Mouse (Mus musculus) limb, embryonic 15.5 days (tissue): ENCODE measurements around the gene Fancf. TPM values are rescaled to one million over a fixed set of nuclear protein-coding genes. Genes with fewer than 3 reads are reported as not detected.

Source experiments
- ATAC-seq: fragments of 200-750 bp; cut with Nextera tagmentation; 2 replicates; pipeline ENCODE4 v1.8.0; 2017; ENCODE audit warnings: low read depth, moderate TSS enrichment; ENCODE audit not compliant: insufficient number of reproducible peaks, low FRiP score, low TSS enrichment
- H3K27ac ChIP-seq: fragments of 300-500 bp; sonication (generic); 2 replicates; pipeline ENCODE4 v1.5.1; 2015; ENCODE audit warnings: moderate library complexity, mild to moderate bottlenecking, inconsistent platforms
- H3K27me3 ChIP-seq: fragments of 300-500 bp; sonication (generic); 2 replicates; pipeline ENCODE4 v1.6.1; 2015; ENCODE audit warnings: inconsistent platforms
- H3K36me3 ChIP-seq: fragments of 300-500 bp; sonication (generic); 2 replicates; pipeline ENCODE4 v1.6.1; 2015; ENCODE audit warnings: inconsistent platforms
- H3K4me1 ChIP-seq: fragments of 300-500 bp; sonication (generic); 2 replicates; pipeline ENCODE4 v1.6.1; 2015; ENCODE audit warnings: inconsistent platforms
- H3K4me2 ChIP-seq: fragments of 300-500 bp; sonication (generic); 2 replicates; pipeline ENCODE4 v1.6.1; 2015; ENCODE audit warnings: mild to moderate bottlenecking, inconsistent platforms
- H3K4me3 ChIP-seq: fragments of 300-500 bp; sonication (generic); 2 replicates; pipeline ENCODE4 v1.5.1; 2015; ENCODE audit warnings: mild to moderate bottlenecking, inconsistent platforms
- H3K9ac ChIP-seq: fragments of 300-500 bp; sonication (generic); 2 replicates; pipeline ENCODE4 v1.6.1; 2015; ENCODE audit warnings: inconsistent platforms
- H3K9me3 ChIP-seq: fragments of 300-500 bp; sonication (generic); 2 replicates; pipeline ENCODE4 v1.6.1; 2016; ENCODE audit warnings: inconsistent platforms
- WGBS: fragments of 180-500 bp; shearing (Covaris S2); methylation state at CpG from one replicate; pipeline ENCODE4 v1.1.7; 2015; 5-methylcytosine and 5-hydroxymethylcytosine counted together
- polyA plus RNA-seq: library from polyadenylated mRNA; unstranded; fragments of >200 nt; fragmentation: Nextera tagmentation; extraction: Ambion mirVana; gene quantifications from 2 replicates; pipeline ENCODE4 v1.2.1, GENCODE M21; 2015

The Fancf gene
- polyA plus RNA-seq, 1 experiment from 2014 or later = 15.3 TPM

- H3K36me3 ChIP-seq = no peaks in the 10 kb centered on the region
- peak overlapping the region; percentile 48 for H3K9ac ChIP-seq
- ATAC-seq = peak; percentile 84
- H3K4me3 ChIP-seq = peak overlapping the region; percentile 54
- H3K27me3 ChIP-seq = no peaks in the 10 kb centered on the region
- H3K9me3 ChIP-seq = no peaks in the 10 kb centered on the region
- peak overlapping the region; percentile 98 for H3K27ac ChIP-seq
- peak overlapping the region; percentile 82 for H3K4me2 ChIP-seq
- WGBS = 0% methylated on average over 8 of the region's 8 CpGs
- H3K4me1 ChIP-seq = peaks cover 10% of the 10 kb centered on the region
Observed at GRCm38 (mm10) chr7:51878730-51879129, 16.7 kb upstream of the Fancf start.

- Histone ChIP-seq H3K9me3 (no peaks in the 10 kb centered on the region), H3K4me1 (peaks cover 10% of the 10 kb centered on the region), H3K27me3 (no peaks in the 10 kb centered on the region), H3K4me3 (no peak overlapping the region), H3K36me3 (no peaks in the 10 kb centered on the region), H3K27ac (no peak overlapping the region), H3K4me2 (no peak overlapping the region), H3K9ac (no peak overlapping the region)
- ATAC-seq = no peak
Observed at GRCm38 (mm10) chr7:51876316-51876715, 14.2 kb upstream of the Fancf start.

GRCm38 (mm10) chr7:51872597-51872996 lies 10.5 kb upstream of the Fancf start:
- Histone ChIP-seq H3K4me1 (no peaks in the 10 kb centered on the region), H3K27ac (no peak overlapping the region), H3K9ac (no peak overlapping the region), H3K4me3 (no peak overlapping the region), H3K36me3 (no peaks in the 10 kb centered on the region), H3K9me3 (no peaks in the 10 kb centered on the region), H3K27me3 (no peaks in the 10 kb centered on the region), H3K4me2 (no peak overlapping the region)
- ATAC-seq = no peak

GRCm38 (mm10) chr7:51872041-51872440 lies 10.0 kb upstream of the Fancf start:
- ATAC-seq = no peak
- H3K27ac ChIP-seq = no peak overlapping the region
- no peak overlapping the region for H3K9ac ChIP-seq
- H3K4me2 ChIP-seq = no peak overlapping the region
- H3K4me1 ChIP-seq = 0 out of 2 replicates have a peak, but pooled peaks cover 3% of the 10 kb centered on the region
- H3K27me3 ChIP-seq = no peaks in the 10 kb centered on the region
- H3K36me3 ChIP-seq = no peaks in the 10 kb centered on the region
- WGBS = 96% methylated on average over 1 of the region's 1 CpGs
- no peak overlapping the region for H3K4me3 ChIP-seq
- H3K9me3 ChIP-seq = no peaks in the 10 kb centered on the region

GRCm38 (mm10) chr7:51867983-51868382 lies 5.9 kb upstream of the Fancf start:
- 79% methylated on average over 1 of the region's 1 CpGs for WGBS
- no peak for ATAC-seq

GRCm38 (mm10) chr7:51865336-51865735 lies 3.3 kb upstream of the Fancf start:
- no peak overlapping the region for H3K4me2 ChIP-seq
- no peaks in the 10 kb centered on the region for H3K36me3 ChIP-seq
- peaks cover 24% of the 10 kb centered on the region for H3K4me1 ChIP-seq
- no peak for ATAC-seq
- H3K27me3 ChIP-seq = no peaks in the 10 kb centered on the region
- H3K9me3 ChIP-seq = no peaks in the 10 kb centered on the region
- whole genome bisulfite sequencing = 38% methylated on average over 1 of the region's 1 CpGs
- H3K9ac ChIP-seq = no peak overlapping the region
- H3K27ac ChIP-seq = peak overlapping the region; percentile 50; the same call in 1 of the 2 replicates
- H3K4me3 ChIP-seq = no peak overlapping the region

More at GRCm38 (mm10) chr7:51867983-51868382, 5.9 kb upstream of the Fancf start:
- Histone ChIP-seq H3K9ac (no peak overlapping the region), H3K4me3 (no peak overlapping the region), H3K27ac (no peak overlapping the region), H3K27me3 (no peaks in the 10 kb centered on the region), H3K9me3 (no peaks in the 10 kb centered on the region), H3K4me1 (peaks cover 13% of the 10 kb centered on the region), H3K4me2 (no peak overlapping the region), H3K36me3 (no peaks in the 10 kb centered on the region)

- H3K9me3 ChIP-seq = no peaks in the 10 kb centered on the region
- no peaks in the 10 kb centered on the region for H3K27me3 ChIP-seq
- no peak overlapping the region for H3K27ac ChIP-seq
- no peak for ATAC-seq
- WGBS = 53% methylated on average over 3 of the region's 3 CpGs
- peak overlapping the region; percentile 79 for H3K4me3 ChIP-seq
- H3K4me2 ChIP-seq = peak overlapping the region; percentile 82
- H3K4me1 ChIP-seq = peaks cover 24% of the 10 kb centered on the region
- peaks cover 6% of the 10 kb centered on the region; the same call in 1 of the 2 replicates for H3K36me3 ChIP-seq
- H3K9ac ChIP-seq = no peak overlapping the region
Observed at GRCm38 (mm10) chr7:51862842-51863241, 775 bp upstream of the Fancf start.

GRCm38 (mm10) chr7:51861250-51862096 lies 594 bp downstream of the Fancf start, which contains the start of gene Gas2:
TSS of gene Gas2 (plus strand) at chr7:51862015.
- WGBS = 8% methylated on average over 80 of the region's 105 CpGs
- H3K4me3 ChIP-seq = peak within 1 kb of the TSS; percentile 79
- H3K4me2 ChIP-seq = peak within 1 kb of the TSS; percentile 82
- H3K9ac ChIP-seq = peak within 1 kb of the TSS; percentile 94
- peak within 1 kb of the TSS; percentile 99 for H3K27ac ChIP-seq
- H3K27me3 ChIP-seq = no peaks in the 10 kb centered on the region
- H3K4me1 ChIP-seq = peaks cover 21% of the 10 kb centered on the region
- H3K36me3 ChIP-seq = peaks cover 6% of the 10 kb centered on the region; the same call in 1 of the 2 replicates
- H3K9me3 ChIP-seq = no peaks in the 10 kb centered on the region
- peak; percentile 84 for ATAC-seq

- H3K4me2 ChIP-seq = no peak overlapping the region
- H3K27ac ChIP-seq = 0 out of 2 replicates have a peak overlapping the region, but pooled peaks have one; percentile 40
- WGBS = 67% methylated on average over 5 of the region's 5 CpGs
- no peak for ATAC-seq
- H3K36me3 ChIP-seq = no peaks in the 10 kb centered on the region
- no peak overlapping the region for H3K4me3 ChIP-seq
- H3K9me3 ChIP-seq = no peaks in the 10 kb centered on the region
- no peak overlapping the region for H3K9ac ChIP-seq
- H3K4me1 ChIP-seq = no peaks in the 10 kb centered on the region
- no peaks in the 10 kb centered on the region for H3K27me3 ChIP-seq
Observed at GRCm38 (mm10) chr7:51851890-51852507, 10.1 kb downstream of the Fancf start.

GRCm38 (mm10) chr7:51850877-51851276 lies 11.2 kb downstream of the Fancf start:
- WGBS = 76% methylated on average over 6 of the region's 6 CpGs
- no peak overlapping the region for H3K27ac ChIP-seq

GRCm38 (mm10) chr7:51840515-51840914 lies 21.6 kb downstream of the Fancf start:
- Histone ChIP-seq H3K4me2 (no peak overlapping the region), H3K4me1 (0 out of 2 replicates have a peak, but pooled peaks cover 2% of the 10 kb centered on the region), H3K4me3 (no peak overlapping the region), H3K27ac (no peak overlapping the region; the same call in 1 of the 2 replicates), H3K9ac (no peak overlapping the region), H3K27me3 (no peaks in the 10 kb centered on the region), H3K36me3 (no peaks in the 10 kb centered on the region), H3K9me3 (no peaks in the 10 kb centered on the region)
- 58% methylated on average over 7 of the region's 7 CpGs for WGBS
- no peak for ATAC-seq

More at GRCm38 (mm10) chr7:51850877-51851276, 11.2 kb downstream of the Fancf start:
- H3K4me2 ChIP-seq = no peak overlapping the region
- no peaks in the 10 kb centered on the region for H3K9me3 ChIP-seq
- H3K9ac ChIP-seq = no peak overlapping the region
- no peak for ATAC-seq
- no peaks in the 10 kb centered on the region for H3K27me3 ChIP-seq
- H3K4me1 ChIP-seq = no peaks in the 10 kb centered on the region
- no peaks in the 10 kb centered on the region for H3K36me3 ChIP-seq
- H3K4me3 ChIP-seq = no peak overlapping the region

- no peak overlapping the region for H3K4me3 ChIP-seq
- H3K36me3 ChIP-seq = no peaks in the 10 kb centered on the region
- H3K27ac ChIP-seq = no peak overlapping the region
- H3K4me1 ChIP-seq = peaks cover 8% of the 10 kb centered on the region; the same call in 1 of the 2 replicates
- no peak overlapping the region for H3K9ac ChIP-seq
- ATAC-seq = no peak
- H3K4me2 ChIP-seq = no peak overlapping the region
- WGBS = 11% methylated on average over 7 of the region's 7 CpGs
- H3K9me3 ChIP-seq = no peaks in the 10 kb centered on the region
- H3K27me3 ChIP-seq = no peaks in the 10 kb centered on the region
Observed at GRCm38 (mm10) chr7:51831917-51832316, 30.1 kb downstream of the Fancf start.
